Mouse (Mus musculus) stomach, postnatal 0 days (tissue): ENCODE data around the gene Stk35.

ENCODE experiments used
- CTCF ChIP-seq: IDR thresholded peaks from 2 replicates; pipeline ENCODE4 v1.5.1; 2016; ENCODE audit warnings: antibody characterized with exemption, low read depth, mild to moderate bottlenecking, moderate library complexity
- EP300 ChIP-seq: optimal IDR thresholded peaks from 2 replicates; pipeline ENCODE3; 2016; ENCODE audit warnings: antibody characterized with exemption

DNA sequence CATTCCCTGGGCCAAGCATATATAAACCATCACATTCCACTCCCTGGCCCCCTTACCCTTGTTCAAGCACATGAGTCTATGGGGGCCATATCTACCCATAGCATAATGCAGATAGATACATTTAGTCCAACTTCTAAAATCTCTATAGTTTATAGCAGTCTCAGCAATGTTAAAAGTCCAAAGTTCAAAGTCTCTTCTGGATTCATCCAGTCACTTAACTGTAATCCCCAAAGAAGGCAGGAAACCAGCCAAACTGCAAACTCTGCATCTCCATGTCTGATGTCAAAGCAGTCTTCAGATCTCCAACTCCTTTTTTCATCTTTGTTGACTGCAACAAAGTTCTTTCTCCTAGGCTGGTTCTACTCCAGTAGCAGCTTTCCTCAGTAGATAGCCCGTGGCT lies 38.0 kb downstream of the Stk35 start:
- TF ChIP-seq CTCF = no peak
- TF ChIP-seq EP300 = no peak
